Mouse (Mus musculus): Measurements from ENCODE around the gene Rps28.

- TF ChIP-seq CTCF (IDR thresholded peaks at IDR 0.05; ENCODE audit: borderline replicate concordance, insufficient read depth, low read length) (no peak), POLR2A (IDR thresholded peaks at IDR 0.05; ENCODE audit: low read depth, low read length) (no peak)
These were observed 43.0 kb downstream of the Rps28 start, which contains the start of gene Angptl4 for GRCm38 (mm10) chr17:33781124-33781977.
